Mouse (Mus musculus) limb, embryonic 14.5 days (tissue): ENCODE data around the gene Arhgef10l. TPM values are rescaled to one million over a fixed set of nuclear protein-coding genes. Genes with fewer than 3 reads are reported as not detected.

Experiments
- ATAC-seq: fragments of 200-750 bp; cut with Nextera tagmentation; 2 replicates; pipeline ENCODE4 v1.8.0; 2017; ENCODE audit warnings: low read depth, moderate number of reproducible peaks, moderate TSS enrichment; ENCODE audit not compliant: low FRiP score
- DNase-seq: peaks from one replicate; pipeline ENCODE4 v3.0.0-alpha.2; 2015; ENCODE audit warnings: low spot score
- H3K27ac ChIP-seq: fragments of 300-500 bp; sonication (generic); replicated peaks from 2 replicates; pipeline ENCODE4 v1.5.1; 2014; ENCODE audit warnings: low read depth, mild to moderate bottlenecking, low read length, moderate library complexity, mixed read lengths
- H3K27me3 ChIP-seq: fragments of 300-500 bp; sonication (generic); 2 replicates; pipeline ENCODE4 v1.6.1; 2014; ENCODE audit warnings: low read length, mixed read lengths; ENCODE audit not compliant: control insufficient read depth, insufficient read depth
- H3K36me3 ChIP-seq: fragments of 300-500 bp; sonication (generic); 2 replicates; pipeline ENCODE4 v1.6.1; 2014; ENCODE audit warnings: mild to moderate bottlenecking, low read length, moderate library complexity, mixed read lengths; ENCODE audit not compliant: control insufficient read depth, insufficient read depth
- H3K4me1 ChIP-seq: fragments of 300-500 bp; sonication (generic); 2 replicates; pipeline ENCODE4 v1.6.1; 2014; ENCODE audit warnings: antibody characterized with exemption, low read length, mixed read lengths; ENCODE audit not compliant: control insufficient read depth, insufficient read depth
- H3K4me2 ChIP-seq: fragments of 300-500 bp; sonication (generic); replicated peaks from 2 replicates; pipeline ENCODE4 v1.6.1; 2014; ENCODE audit warnings: low read depth, mild to moderate bottlenecking, low read length, moderate library complexity; ENCODE audit not compliant: severe bottlenecking
- H3K4me3 ChIP-seq: fragments of 300-500 bp; sonication (generic); replicated peaks from 2 replicates; pipeline ENCODE4 v1.5.1; 2014; ENCODE audit warnings: low read length
- H3K9ac ChIP-seq: fragments of 300-500 bp; sonication (generic); 2 replicates; pipeline ENCODE4 v1.6.1; 2014; ENCODE audit warnings: mild to moderate bottlenecking, low read depth, low read length, moderate library complexity; ENCODE audit not compliant: severe bottlenecking
- H3K9me3 ChIP-seq: fragments of 300-500 bp; sonication (generic); 2 replicates; pipeline ENCODE4 v1.6.1; 2016; ENCODE audit warnings: low read length; ENCODE audit not compliant: control insufficient read depth
- POLR2A ChIP-seq: fragments of 200-500 bp; IDR thresholded peaks from 2 replicates; pipeline ENCODE4 v1.8.0; 2012; ENCODE audit warnings: inconsistent platforms, mild to moderate bottlenecking, moderate library complexity, borderline replicate concordance; ENCODE audit not compliant: insufficient read depth, insufficient read length; ENCODE audit errors: extremely low read depth
- WGBS: fragments of 180-500 bp; shearing (Covaris S2); extraction: QIAGEN DNeasy Blood & Tissue Kit; methylation state at CpG from one replicate; pipeline ENCODE4 v1.1.7; 2014; 5-methylcytosine and 5-hydroxymethylcytosine counted together
- polyA plus RNA-seq, 2 experiments: library from polyadenylated mRNA; depleted of rRNA in 1 of 2; stranded (reverse) in 1 of 2; unstranded in 1 of 2; fragments of >200 nt; fragmentation: Nextera tagmentation in 1 of 2; extraction: Ambion mirVana in 1 of 2; gene quantifications; 2 replicates each; pipeline versions ENCODE4 v1.2.1 to v1.2.3; 2012 to 2014

Gene Arhgef10l
- polyA plus RNA-seq, 2 experiments = 13.7 to 19.5 TPM

GRCm38 (mm10) chr4:140699441-140700127, 33.8 kb upstream of the Arhgef10l start:
- Histone ChIP-seq H3K4me1 (peaks cover 29% of the 10 kb centered on the region), H3K4me2 (peak overlapping the region; percentile 91), H3K27ac (no peak overlapping the region), H3K27me3 (no peaks in the 10 kb centered on the region), H3K4me3 (peak overlapping the region; percentile 83), H3K36me3 (0 out of 2 replicates have a peak, but pooled peaks cover 3% of the 10 kb centered on the region), H3K9me3 (no peaks in the 10 kb centered on the region), H3K9ac (no peak overlapping the region)
- DNase-seq (peak; percentile 63), ATAC-seq (no peak)
- no peak for TF ChIP-seq POLR2A
- WGBS = 6% methylated on average over 29 of the region's 29 CpGs

GRCm38 (mm10) chr4:140695675-140696585, 30.1 kb upstream of the Arhgef10l start:
- H3K27ac ChIP-seq = no peak overlapping the region
- no peaks in the 10 kb centered on the region for H3K9me3 ChIP-seq
- no peak overlapping the region for H3K4me3 ChIP-seq
- DNase-seq (no peak), ATAC-seq (no peak)
- H3K9ac ChIP-seq = no peak overlapping the region
- no peaks in the 10 kb centered on the region for H3K27me3 ChIP-seq
- 72% methylated on average over 13 of the region's 14 CpGs for WGBS
- no peak overlapping the region for H3K4me2 ChIP-seq
- no peaks in the 10 kb centered on the region for H3K36me3 ChIP-seq
- peaks cover 12% of the 10 kb centered on the region for H3K4me1 ChIP-seq
- no peak for TF ChIP-seq POLR2A

- ATAC-seq = no peak
- H3K27ac ChIP-seq = no peak overlapping the region
- H3K27me3 ChIP-seq = no peaks in the 10 kb centered on the region
- no peaks in the 10 kb centered on the region for H3K9me3 ChIP-seq
- no peak overlapping the region for H3K9ac ChIP-seq
- no peak for DNase-seq
- no peak overlapping the region for H3K4me3 ChIP-seq
- no peaks in the 10 kb centered on the region for H3K36me3 ChIP-seq
- 64% methylated on average over 7 of the region's 7 CpGs for WGBS
- no peak overlapping the region for H3K4me2 ChIP-seq
- peaks cover 4% of the 10 kb centered on the region for H3K4me1 ChIP-seq
- TF ChIP-seq POLR2A = no peak
These were observed 29.3 kb upstream of the Arhgef10l start for GRCm38 (mm10) chr4:140695146-140695545.

- Histone ChIP-seq H3K9ac (no peak overlapping the region), H3K4me3 (no peak overlapping the region), H3K4me2 (no peak overlapping the region), H3K9me3 (no peaks in the 10 kb centered on the region), H3K27me3 (no peaks in the 10 kb centered on the region), H3K36me3 (no peaks in the 10 kb centered on the region), H3K27ac (no peak overlapping the region), H3K4me1 (0 out of 2 replicates have a peak, but pooled peaks cover 1% of the 10 kb centered on the region)
- TF ChIP-seq POLR2A = no peak
- WGBS = 23% methylated on average over 1 of the region's 1 CpGs
- DNase-seq (no peak), ATAC-seq (no peak)
These were observed 28.8 kb upstream of the Arhgef10l start for GRCm38 (mm10) chr4:140694551-140695060.

- H3K4me1 ChIP-seq = no peaks in the 10 kb centered on the region
- ATAC-seq = no peak
- WGBS = 75% methylated on average over 4 of the region's 4 CpGs
These were observed 27.7 kb upstream of the Arhgef10l start for GRCm38 (mm10) chr4:140693513-140693912.

More at GRCm38 (mm10) chr4:140693513-140693912, 27.7 kb upstream of the Arhgef10l start:
- Histone ChIP-seq H3K4me2 (no peak overlapping the region), H3K9me3 (no peaks in the 10 kb centered on the region), H3K4me3 (no peak overlapping the region), H3K9ac (no peak overlapping the region), H3K27me3 (no peaks in the 10 kb centered on the region), H3K27ac (no peak overlapping the region), H3K36me3 (no peaks in the 10 kb centered on the region)
- no peak for DNase-seq
- no peak for TF ChIP-seq POLR2A
